Mouse (Mus musculus) embryo, embryonic 9.5 days (tissue): Measurements from ENCODE around the gene Pik3cd.
"Not testable (repeated sequence)": the region's sequence is repeated elsewhere in the genome, so short reads cannot be mapped to it uniquely, and the experiment has no call there.

Experiments
- DNase-seq: peaks from one replicate; pipeline ENCODE4 v3.0.0-alpha.2; 2017; ENCODE audit errors: extremely low spot score

Gene Pik3cd

GRCm38 (mm10) chr4:149702210-149702979 lies at the start of gene Pik3cd:
TSS of gene Pik3cd (minus strand) at chr4:149702571.
- DNase-seq: no peak

DNA sequence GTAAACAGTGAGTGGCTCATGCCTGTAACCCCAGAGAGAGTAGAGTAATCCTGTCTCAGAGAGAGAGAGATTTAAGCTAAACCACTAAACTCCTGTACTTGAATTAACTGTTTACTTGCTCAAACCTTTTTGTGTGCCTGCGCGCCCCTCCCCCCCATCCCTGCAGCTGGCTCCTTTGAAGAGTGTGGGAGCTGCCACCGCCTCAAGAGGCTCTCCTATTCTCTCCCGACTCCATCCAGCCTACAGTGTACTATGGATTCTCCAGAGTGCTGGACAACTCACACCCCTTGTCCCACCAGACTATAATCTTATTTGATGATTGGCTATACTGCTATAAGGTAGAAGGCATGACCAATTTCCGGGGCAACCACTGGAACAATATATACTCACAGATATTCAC lies 48.3 kb upstream of the Pik3cd start:
- no peak for DNase-seq

DNA sequence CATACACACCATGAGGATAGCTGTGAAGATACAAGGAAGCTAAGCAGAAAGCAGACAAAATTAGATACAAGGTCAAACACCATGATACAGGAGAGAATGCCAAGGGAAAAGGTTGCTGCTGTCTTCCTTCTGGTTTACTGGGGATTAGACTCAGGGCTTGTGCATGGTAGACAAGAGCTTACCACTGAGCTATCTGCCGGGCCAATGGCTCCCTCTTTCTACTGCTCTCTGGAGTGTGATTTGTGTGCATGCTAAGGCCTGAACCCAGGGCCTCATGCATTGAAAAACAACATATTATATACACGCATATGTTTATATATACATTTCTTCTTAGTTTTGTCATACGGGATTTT lies 47.3 kb upstream of the Pik3cd start:
- not testable (repeated sequence) for DNase-seq

DNA sequence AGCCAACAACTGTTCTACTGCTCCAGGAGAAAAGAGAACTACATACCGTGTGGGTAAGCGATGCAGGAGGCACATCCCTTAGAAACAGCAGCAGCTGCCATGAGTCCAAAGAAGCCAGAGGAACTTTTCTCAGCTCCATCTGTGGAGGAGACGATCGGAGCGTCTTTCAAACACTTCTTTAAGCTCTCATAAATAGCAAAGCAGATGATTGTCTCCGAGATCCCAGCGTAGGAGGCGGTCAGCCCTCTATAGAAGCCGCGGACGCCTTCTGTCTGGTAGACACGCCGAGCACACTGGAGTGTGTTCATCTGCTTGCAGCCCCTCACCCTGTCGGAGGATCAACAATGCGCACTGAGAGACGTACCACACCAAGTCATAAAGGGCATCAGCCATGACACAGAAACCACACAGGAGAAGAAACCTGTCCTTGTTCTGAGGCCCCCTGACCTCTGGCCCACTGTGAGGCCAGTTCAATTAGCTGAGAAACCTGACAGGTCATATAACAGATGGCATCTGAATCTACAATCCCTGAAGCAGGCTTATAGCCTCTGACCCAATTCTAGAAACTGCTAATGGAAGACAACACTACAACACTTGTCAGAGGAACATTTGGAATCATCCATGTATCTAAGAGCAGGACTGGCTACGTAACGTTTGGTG lies 46.8 kb upstream of the Pik3cd start:
- DNase-seq: no peak

- DNase-seq: no peak
Observed at GRCm38 (mm10) chr4:149744119-149744518, 41.7 kb upstream of the Pik3cd start.

GRCm38 (mm10) chr4:149742011-149742530 lies 39.7 kb upstream of the Pik3cd start:
- no peak for DNase-seq

DNA sequence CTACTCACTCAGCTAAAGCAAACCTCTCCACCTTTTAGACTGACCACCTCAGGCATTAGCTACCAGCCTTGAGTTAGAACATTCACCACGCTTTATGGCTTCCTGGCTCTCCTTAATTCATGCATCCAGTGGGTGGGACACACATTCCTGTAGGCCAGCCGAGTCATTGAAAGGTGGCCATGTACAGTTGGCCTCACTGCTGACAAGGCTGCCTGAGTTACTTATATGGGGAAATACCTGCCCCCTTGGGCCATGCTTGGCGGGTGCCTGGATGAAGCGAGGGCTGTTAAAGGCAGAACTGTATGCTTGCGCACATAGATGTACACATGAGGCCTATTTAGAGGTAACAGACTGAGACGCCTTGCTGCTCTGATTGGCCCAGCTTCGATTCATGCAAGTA lies 37.9 kb upstream of the Pik3cd start:
- no peak for DNase-seq

DNA sequence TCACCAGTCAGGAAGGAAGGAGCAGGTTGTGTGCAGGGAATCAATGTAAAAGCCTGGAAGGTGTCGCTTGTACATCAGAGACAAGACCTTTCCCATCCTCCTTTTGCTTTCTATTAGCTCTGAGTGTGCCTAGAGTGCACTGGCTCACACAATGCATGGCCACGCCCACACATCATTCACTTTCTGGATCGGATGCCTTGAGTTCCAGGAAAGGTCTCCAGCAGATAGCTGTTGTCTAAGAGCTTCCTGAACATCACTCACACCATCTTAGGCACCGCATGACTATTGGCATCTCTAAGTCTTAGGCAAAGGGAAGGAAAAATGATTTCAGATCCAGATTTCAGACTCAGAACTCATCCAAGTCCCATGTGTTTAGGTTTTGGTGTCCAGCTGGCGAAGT lies 37.1 kb upstream of the Pik3cd start:
- no peak for DNase-seq

DNA sequence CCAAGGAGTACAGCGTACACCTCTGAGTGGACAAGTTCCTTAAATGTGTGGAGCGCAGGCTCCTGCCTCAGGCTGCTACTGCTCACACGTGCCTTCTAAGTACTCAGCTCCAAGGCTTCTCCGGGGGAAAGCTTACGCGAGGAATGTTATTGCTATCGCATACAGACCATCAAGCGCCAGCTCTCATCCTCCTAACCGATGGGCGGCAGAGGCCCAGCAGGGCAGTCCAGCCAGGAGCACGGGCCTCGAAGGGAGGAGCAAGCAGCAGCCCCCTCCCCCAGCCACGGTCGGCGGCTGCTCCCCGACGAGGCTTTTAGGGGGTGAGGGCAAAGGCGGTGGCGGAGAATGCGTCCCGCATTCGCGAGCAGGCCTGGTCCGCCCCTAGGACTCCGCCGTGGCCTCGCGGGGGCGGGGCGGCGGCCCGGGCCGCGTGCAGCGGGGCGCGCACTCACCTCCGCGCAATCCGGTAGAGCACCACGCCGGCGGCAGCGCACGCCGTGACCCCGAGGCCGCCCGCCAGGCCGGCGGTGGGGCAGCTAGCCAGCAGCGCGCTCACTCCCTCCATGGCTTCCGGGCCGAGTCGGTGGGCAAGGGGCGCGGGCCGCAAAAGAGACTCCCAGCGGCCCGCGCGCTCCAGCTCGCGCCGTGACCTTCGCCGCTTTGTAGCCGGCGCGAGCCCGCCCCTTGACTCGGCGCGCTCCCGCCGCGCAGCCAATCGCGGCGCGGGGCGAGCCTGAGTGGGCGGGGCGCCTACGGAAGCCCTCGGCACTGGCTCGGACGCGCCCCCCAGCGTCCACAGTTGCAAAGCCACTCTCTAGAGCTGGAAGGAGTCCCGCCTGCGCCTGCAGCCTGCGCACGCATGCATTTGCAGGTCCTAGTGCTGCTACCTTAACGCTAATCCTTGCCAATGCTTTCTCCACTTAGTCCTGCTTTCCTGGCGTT lies 35.3 kb upstream of the Pik3cd start, which contains the start of gene Tmem201:
Gene Tmem201, minus strand, starts transcription at position 662 of the 942 bp plus-strand sequence.
- peak; percentile 92 for DNase-seq

DNA sequence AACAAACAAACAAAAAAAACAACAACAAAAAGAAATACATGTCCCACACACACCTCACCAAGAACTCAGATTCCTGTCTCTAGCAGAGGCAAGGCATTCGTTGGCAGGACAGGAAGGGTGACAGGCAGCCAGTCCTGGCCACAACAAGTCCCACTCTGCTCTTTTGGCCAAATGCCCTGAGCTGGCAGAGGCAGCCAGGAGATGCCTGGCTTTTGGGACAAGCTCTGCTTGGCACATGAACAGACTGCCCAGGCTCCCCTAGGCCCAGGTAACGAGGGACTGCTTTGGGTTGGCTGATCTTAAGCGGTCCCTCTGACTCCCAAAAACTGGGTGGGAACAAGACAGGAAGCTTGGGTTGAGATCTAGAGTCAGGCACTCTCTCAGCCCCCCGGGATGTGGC lies 34.2 kb upstream of the Pik3cd start:
- DNase-seq: no peak

- no peak for DNase-seq
Observed at GRCm38 (mm10) chr4:149735624-149736250, 33.4 kb upstream of the Pik3cd start.

GRCm38 (mm10) chr4:149734730-149735475 lies 32.5 kb upstream of the Pik3cd start:
- no peak for DNase-seq

- no peak for DNase-seq
Observed at GRCm38 (mm10) chr4:149734246-149734645, 31.9 kb upstream of the Pik3cd start.

- DNase-seq: no peak
Observed at GRCm38 (mm10) chr4:149733748-149734147, 31.4 kb upstream of the Pik3cd start.

- no peak for DNase-seq
Observed at GRCm38 (mm10) chr4:149732800-149733199, 30.4 kb upstream of the Pik3cd start.

- no peak for DNase-seq
Observed at GRCm38 (mm10) chr4:149732313-149732712, 29.9 kb upstream of the Pik3cd start.

DNA sequence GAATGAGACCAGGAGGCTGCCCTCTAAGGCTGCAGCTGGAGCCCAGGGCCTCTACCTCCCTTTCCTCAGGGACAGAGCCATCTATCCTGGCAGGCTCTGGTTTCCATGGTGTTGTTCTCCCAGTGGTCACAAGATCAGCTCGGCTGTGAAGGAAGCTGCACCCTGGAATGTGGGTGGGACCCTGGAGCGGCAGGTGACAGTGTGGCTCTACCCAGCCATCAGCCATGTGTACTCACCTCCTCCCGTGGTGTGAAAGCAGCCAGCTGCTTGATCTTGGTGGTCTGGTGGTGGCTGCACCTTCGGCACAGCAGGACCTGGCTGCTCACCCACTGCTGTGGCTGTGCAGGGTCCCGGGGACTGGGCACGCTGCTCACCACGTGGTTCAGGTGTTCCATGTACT lies 28.5 kb upstream of the Pik3cd start:
- no peak for DNase-seq

- no peak for DNase-seq
Observed at GRCm38 (mm10) chr4:149728810-149729209, 26.4 kb upstream of the Pik3cd start.

GRCm38 (mm10) chr4:149727636-149728035 lies 25.3 kb upstream of the Pik3cd start:
- no peak for DNase-seq

GRCm38 (mm10) chr4:149725661-149726350 lies 23.4 kb upstream of the Pik3cd start:
- peak; percentile 66 for DNase-seq
